Mouse (Mus musculus) forebrain, postnatal 0 days (tissue): ENCODE data around the gene Adsl. TPM values are rescaled to one million over a fixed set of nuclear protein-coding genes. Genes with fewer than 3 reads are reported as not detected.

ENCODE experiments used
- ATAC-seq: fragments of 200-750 bp; cut with Nextera tagmentation; 2 replicates; pipeline ENCODE4 v1.8.0; 2017; ENCODE audit warnings: mild to moderate bottlenecking, moderate library complexity
- DNase-seq: peaks from one replicate; pipeline ENCODE4 v3.0.0-alpha.2; 2015
- H3K27ac ChIP-seq: fragments of 300-500 bp; sonication (generic); 2 replicates; pipeline ENCODE4 v1.5.1; 2014; ENCODE audit warnings: low read depth, mild to moderate bottlenecking, antibody characterized with exemption, low read length, moderate library complexity, mixed read lengths
- H3K27me3 ChIP-seq: fragments of 300-500 bp; sonication (generic); 2 replicates; pipeline ENCODE4 v1.6.1; 2014; ENCODE audit warnings: mild to moderate bottlenecking, low read length, mixed read lengths; ENCODE audit not compliant: insufficient read depth
- H3K36me3 ChIP-seq: fragments of 300-500 bp; sonication (generic); 2 replicates; pipeline ENCODE4 v1.6.1; 2014; ENCODE audit warnings: mild to moderate bottlenecking, moderate library complexity; ENCODE audit not compliant: insufficient read depth
- H3K4me1 ChIP-seq: fragments of 300-500 bp; sonication (generic); 2 replicates; pipeline ENCODE4 v1.6.1; 2014; ENCODE audit warnings: antibody characterized with exemption; ENCODE audit not compliant: insufficient read depth
- H3K4me2 ChIP-seq: fragments of 300-500 bp; sonication (generic); 2 replicates; pipeline ENCODE4 v1.6.1; 2014; ENCODE audit warnings: low read depth, mild to moderate bottlenecking, moderate library complexity
- H3K4me3 ChIP-seq: fragments of 300-500 bp; sonication (generic); 2 replicates; pipeline ENCODE4 v1.5.1; 2014; ENCODE audit warnings: low read depth, low read length, mixed read lengths
- H3K9ac ChIP-seq: fragments of 300-500 bp; sonication (generic); 2 replicates; pipeline ENCODE4 v1.6.1; 2014; ENCODE audit warnings: mild to moderate bottlenecking
- H3K9me3 ChIP-seq: fragments of 300-500 bp; sonication (generic); 2 replicates; pipeline ENCODE4 v1.6.1; 2016; ENCODE audit warnings: low read length
- CTCF ChIP-seq: sonication (generic); IDR thresholded peaks from 2 replicates; pipeline ENCODE4 v1.5.1; 2016; ENCODE audit warnings: antibody characterized with exemption, control low read depth, low read depth
- WGBS: fragments of 180-500 bp; shearing (Covaris S2); extraction: QIAGEN DNeasy Blood & Tissue Kit; methylation state at CpG from one replicate; pipeline ENCODE4 v1.1.7; 2014; 5-methylcytosine and 5-hydroxymethylcytosine counted together
- polyA plus RNA-seq: library from polyadenylated mRNA; unstranded; fragments of >200 nt; fragmentation: Nextera tagmentation; extraction: Ambion mirVana; gene quantifications from 2 replicates; pipeline ENCODE4 v1.2.1, GENCODE M21; 2015
- total RNA-seq: library from RNA; depleted of rRNA; stranded (reverse); fragments of >200 nt; gene quantifications from 2 replicates; pipeline ENCODE4 v1.2.3, GENCODE M21; 2014

Gene Adsl
- total and polyA plus RNA-seq, 2 experiments from 2014 or later: 77.1 to 80.3 TPM

DNA sequence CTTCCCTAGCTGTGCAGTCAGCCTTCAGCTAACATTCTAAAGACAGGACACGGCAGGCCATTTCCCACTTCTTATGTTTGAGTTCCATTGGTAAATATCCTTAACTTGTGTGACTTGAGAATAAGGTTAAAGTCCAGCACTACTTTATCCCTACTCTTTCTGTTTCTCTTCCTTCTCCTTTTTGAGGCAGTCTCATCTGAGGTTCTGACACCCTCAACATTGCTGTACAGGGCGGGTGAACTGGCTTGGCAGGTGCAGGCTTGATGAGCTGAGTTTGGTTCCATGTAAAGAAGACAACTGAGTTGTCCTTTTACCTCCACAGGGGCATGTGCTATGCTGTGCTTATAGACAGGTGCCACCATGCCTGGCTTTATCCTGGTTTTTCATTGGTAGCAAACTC lies 35.0 kb downstream of the Adsl start:
- no peak for DNase-seq
- no peak for ATAC-seq
- 86% methylated on average over 2 of the region's 2 CpGs for WGBS

DNA sequence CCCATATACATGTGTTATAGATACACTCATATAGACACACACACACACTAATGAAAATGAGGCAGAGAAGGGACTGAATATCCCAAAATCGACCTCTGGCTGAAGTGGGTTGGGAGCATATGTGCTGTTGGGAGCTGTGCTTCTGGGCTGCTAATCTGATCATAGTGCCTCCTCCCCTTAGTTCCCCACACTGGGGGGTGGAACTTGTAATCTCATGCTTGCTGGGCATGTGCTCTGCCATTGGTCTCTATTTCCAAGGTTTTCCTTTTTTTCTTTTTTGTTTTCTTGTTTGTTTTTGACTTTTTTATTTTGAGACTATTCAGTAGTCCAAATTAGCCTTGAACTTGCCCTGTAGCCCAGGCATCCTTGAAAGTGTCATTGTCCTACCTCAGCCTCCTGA lies 40.0 kb downstream of the Adsl start:
- H3K9ac ChIP-seq: no peak overlapping the region
- DNase-seq: no peak
- no peaks in the 10 kb centered on the region for H3K4me1 ChIP-seq
- ATAC-seq: no peak
- H3K36me3 ChIP-seq: no peaks in the 10 kb centered on the region
- no peaks in the 10 kb centered on the region for H3K27me3 ChIP-seq
- H3K27ac ChIP-seq: no peak overlapping the region
- 44% methylated on average over 1 of the region's 1 CpGs for WGBS
- TF ChIP-seq CTCF: no peak
- no peaks in the 10 kb centered on the region for H3K9me3 ChIP-seq
- H3K4me2 ChIP-seq: no peak overlapping the region
- H3K4me3 ChIP-seq: no peak overlapping the region

More for the DNA sequence above, 35.0 kb downstream of the Adsl start:
- H3K36me3 ChIP-seq: no peaks in the 10 kb centered on the region
- no peak overlapping the region for H3K4me3 ChIP-seq
- H3K4me1 ChIP-seq: no peaks in the 10 kb centered on the region
- no peaks in the 10 kb centered on the region for H3K27me3 ChIP-seq
- no peak overlapping the region for H3K9ac ChIP-seq
- no peak overlapping the region for H3K27ac ChIP-seq
- TF ChIP-seq CTCF: no peak
- H3K4me2 ChIP-seq: no peak overlapping the region
- H3K9me3 ChIP-seq: no peaks in the 10 kb centered on the region

DNA sequence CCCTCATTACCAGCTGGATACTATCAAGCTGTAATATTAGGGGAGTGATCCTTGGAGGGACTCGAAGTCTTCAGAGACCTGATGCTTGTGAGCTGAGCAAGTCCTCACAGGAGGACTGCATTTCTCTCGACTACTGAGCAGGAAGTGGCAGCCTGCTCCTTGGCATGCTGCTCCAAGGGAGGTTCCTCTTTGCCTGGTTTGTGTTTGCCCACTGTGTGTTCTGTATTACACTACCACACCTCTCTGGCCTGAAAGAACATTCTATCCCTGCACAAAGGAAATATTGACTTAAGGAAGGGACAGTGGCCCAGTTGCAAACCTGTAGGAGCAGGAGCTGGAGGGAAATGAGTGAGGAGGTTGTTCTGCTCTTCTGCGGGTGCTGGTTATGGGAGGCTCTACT lies 41.4 kb downstream of the Adsl start:
- no peak overlapping the region for H3K4me2 ChIP-seq
- no peak overlapping the region for H3K27ac ChIP-seq
- no peaks in the 10 kb centered on the region for H3K9me3 ChIP-seq
- TF ChIP-seq CTCF: no peak
- H3K27me3 ChIP-seq: no peaks in the 10 kb centered on the region
- no peak overlapping the region for H3K4me3 ChIP-seq
- no peaks in the 10 kb centered on the region for H3K4me1 ChIP-seq
- no peak overlapping the region for H3K9ac ChIP-seq
- 76% methylated on average over 3 of the region's 3 CpGs for WGBS
- ATAC-seq (no peak), DNase-seq (no peak)
- H3K36me3 ChIP-seq: no peaks in the 10 kb centered on the region

DNA sequence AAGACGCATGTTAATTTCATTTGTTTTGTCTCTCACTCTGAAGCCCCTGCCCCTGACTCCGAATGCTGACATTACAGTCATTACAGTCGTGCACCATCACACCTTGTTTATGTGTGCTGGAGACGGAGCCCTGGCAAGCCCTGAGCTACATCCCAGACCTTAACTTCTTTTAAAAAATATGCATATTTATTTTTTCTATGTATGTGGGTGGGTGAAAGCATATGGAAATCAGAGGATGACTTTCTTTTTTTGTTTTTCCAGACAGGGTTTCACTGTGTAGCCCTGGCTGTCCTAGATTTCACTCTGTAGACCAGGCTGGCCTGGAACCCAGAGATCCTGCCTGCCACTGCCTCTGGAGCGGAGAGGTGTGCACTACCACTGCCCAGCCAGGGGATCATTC lies 46.7 kb downstream of the Adsl start:
- Histone ChIP-seq H3K9ac (no peak overlapping the region), H3K9me3 (no peaks in the 10 kb centered on the region)
- ATAC-seq: no peak

DNA sequence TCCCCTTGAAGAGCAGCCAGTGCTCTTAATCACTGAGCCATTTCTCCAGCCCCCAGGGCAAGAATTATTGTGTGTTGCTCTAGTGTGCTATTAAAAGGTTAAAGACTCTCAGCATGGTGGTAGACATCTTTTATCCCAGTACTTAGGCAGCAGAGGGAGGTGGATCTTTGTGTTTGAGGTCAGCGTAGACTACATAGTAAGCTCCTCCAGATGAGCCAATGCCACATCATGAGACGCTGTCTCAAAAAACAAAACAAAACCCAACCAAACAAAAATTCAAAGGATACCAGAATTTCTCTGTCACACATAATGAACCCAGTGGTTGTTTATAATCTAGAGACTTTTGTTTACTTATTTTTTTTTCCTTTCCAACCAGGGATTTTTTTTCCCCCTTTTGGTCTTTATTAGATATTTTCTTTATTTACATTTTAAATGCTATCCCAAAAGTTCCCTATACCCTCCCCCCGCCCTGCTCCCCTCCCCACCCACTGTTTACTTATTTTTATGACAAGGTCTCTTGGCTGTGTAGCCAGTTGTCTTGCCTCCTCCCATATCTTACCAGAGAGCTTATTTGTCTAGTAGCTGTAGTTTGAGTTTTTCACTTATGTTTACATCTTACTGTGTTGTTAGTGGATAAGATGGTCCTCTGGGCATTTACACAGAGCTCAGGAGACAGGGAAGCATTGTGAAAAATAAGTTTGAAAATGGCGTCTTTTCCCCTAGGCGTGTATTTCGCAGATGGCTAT lies 48.0 kb downstream of the Adsl start:
- no peak for DNase-seq
- no peak for TF ChIP-seq CTCF
- 77% methylated on average over 6 of the region's 6 CpGs for WGBS
- H3K27me3 ChIP-seq: no peaks in the 10 kb centered on the region
- no peak for ATAC-seq
- H3K9ac ChIP-seq: no peak overlapping the region
- no peak overlapping the region for H3K27ac ChIP-seq
- H3K4me2 ChIP-seq: no peak overlapping the region
- no peaks in the 10 kb centered on the region for H3K4me1 ChIP-seq
- no peak overlapping the region for H3K4me3 ChIP-seq
- no peaks in the 10 kb centered on the region for H3K36me3 ChIP-seq
- no peaks in the 10 kb centered on the region for H3K9me3 ChIP-seq

More for the DNA sequence above, 46.7 kb downstream of the Adsl start:
- Histone ChIP-seq H3K36me3 (no peaks in the 10 kb centered on the region), H3K27me3 (no peaks in the 10 kb centered on the region), H3K4me2 (no peak overlapping the region), H3K4me3 (no peak overlapping the region), H3K27ac (no peak overlapping the region), H3K4me1 (no peaks in the 10 kb centered on the region)
- DNase-seq: no peak
- TF ChIP-seq CTCF: no peak
- 83% methylated on average over 5 of the region's 5 CpGs for WGBS

DNA sequence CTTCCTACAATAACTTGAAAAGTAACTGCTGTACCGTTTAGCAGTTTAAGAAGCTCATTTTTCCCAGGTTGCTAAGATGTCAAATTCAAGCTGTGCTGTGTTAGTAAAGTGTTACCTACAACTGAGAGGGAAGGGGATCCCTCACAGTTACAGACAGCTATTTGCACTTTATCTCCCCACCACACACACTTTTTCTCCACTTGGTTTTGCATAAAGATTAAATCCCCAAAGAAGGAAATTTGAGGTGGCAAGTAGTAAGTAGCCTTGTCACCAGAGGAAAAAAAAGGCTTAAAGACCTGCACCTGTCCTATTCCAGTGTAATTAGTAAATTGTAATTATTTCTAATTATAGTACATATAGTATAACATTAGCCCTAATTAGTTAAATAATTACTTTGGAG lies 48.8 kb downstream of the Adsl start:
- Histone ChIP-seq H3K27ac (no peak overlapping the region), H3K4me2 (no peak overlapping the region), H3K9me3 (no peaks in the 10 kb centered on the region), H3K27me3 (no peaks in the 10 kb centered on the region), H3K9ac (no peak overlapping the region), H3K4me3 (no peak overlapping the region), H3K4me1 (no peaks in the 10 kb centered on the region), H3K36me3 (no peaks in the 10 kb centered on the region)
- no peak for TF ChIP-seq CTCF
- no peak for ATAC-seq
- DNase-seq: no peak
- WGBS: 65% methylated on average over 1 of the region's 1 CpGs

DNA sequence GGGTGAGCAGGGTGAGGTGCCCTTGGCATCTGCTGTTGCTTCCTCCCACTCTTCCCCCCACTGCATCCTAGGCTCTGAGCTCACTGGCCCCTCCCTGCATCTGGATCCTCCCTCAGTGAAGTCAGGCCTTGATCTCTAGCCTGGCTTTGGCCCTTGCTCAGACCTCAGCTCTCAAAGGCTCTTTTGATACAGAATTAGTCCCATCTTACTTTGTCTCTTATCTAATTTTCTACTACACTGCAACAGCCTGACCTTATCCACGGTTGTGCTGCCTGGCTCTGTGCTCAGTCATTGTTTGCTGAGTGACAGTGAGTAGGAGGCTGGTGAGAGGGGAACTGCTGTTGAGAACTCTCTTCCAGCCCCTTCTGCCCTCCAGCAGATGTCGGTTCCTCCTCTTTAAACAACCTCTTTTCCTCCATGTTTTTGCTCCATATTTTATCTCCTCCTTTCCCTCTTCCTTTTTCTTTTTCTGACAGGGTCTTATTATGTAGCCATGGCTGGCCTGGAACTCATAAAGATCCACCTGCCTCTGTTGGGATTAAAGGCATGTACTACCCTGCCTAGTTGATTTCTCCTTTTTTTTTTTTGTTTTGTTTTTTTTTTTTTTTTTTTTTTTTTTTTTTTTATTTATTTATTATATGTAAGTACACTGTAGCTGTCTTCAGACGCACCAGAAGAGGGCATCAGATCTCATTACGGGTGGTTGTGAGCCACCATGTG lies 52.3 kb downstream of the Adsl start:
- Histone ChIP-seq H3K27me3 (no peaks in the 10 kb centered on the region), H3K4me3 (no peak overlapping the region), H3K4me2 (no peak overlapping the region), H3K4me1 (no peaks in the 10 kb centered on the region), H3K9me3 (no peaks in the 10 kb centered on the region), H3K27ac (no peak overlapping the region), H3K36me3 (peaks cover 16% of the 10 kb centered on the region), H3K9ac (no peak overlapping the region)
- no peak for TF ChIP-seq CTCF
- DNase-seq (no peak), ATAC-seq (no peak)
- WGBS: 37% methylated on average over 2 of the region's 4 CpGs
